Mouse (Mus musculus) ovary, postnatal 10 days (tissue): ENCODE measurements around the gene Gria2.

ENCODE experiments used
- DNase-seq: peaks from one replicate; pipeline ENCODE4 v3.0.0; 2022; ENCODE audit warnings: low spot score

Gria2 gene

GRCm38 (mm10) chr3:80802596-80803081 is at the start of gene Gria2:
Gria2 (minus strand) TSS chr3:80802835.
- peak; percentile 35 for DNase-seq

- DNase-seq = no peak
These were observed 48.3 kb upstream of the Gria2 start for GRCm38 (mm10) chr3:80850947-80851346.

- DNase-seq = no peak
These were observed 43.0 kb upstream of the Gria2 start for GRCm38 (mm10) chr3:80845634-80846033.

- DNase-seq = no peak
These were observed 37.2 kb upstream of the Gria2 start for GRCm38 (mm10) chr3:80839845-80840244.

- DNase-seq = no peak
These were observed 34.9 kb upstream of the Gria2 start for GRCm38 (mm10) chr3:80837583-80837982.

GRCm38 (mm10) chr3:80823975-80824374 is 21.3 kb upstream of the Gria2 start:
- no peak for DNase-seq

GRCm38 (mm10) chr3:80818619-80819018 is 16.0 kb upstream of the Gria2 start:
- DNase-seq = no peak

GRCm38 (mm10) chr3:80813734-80814133 is 11.1 kb upstream of the Gria2 start:
- no peak for DNase-seq

GRCm38 (mm10) chr3:80812237-80812636 is 9.6 kb upstream of the Gria2 start:
- no peak for DNase-seq

GRCm38 (mm10) chr3:80805327-80805726 is 2.7 kb upstream of the Gria2 start:
- no peak for DNase-seq

- DNase-seq = no peak
These were observed 1.2 kb upstream of the Gria2 start for GRCm38 (mm10) chr3:80803811-80804210.

GRCm38 (mm10) chr3:80803211-80803610 is 576 bp upstream of the Gria2 start:
- no peak for DNase-seq

- DNase-seq = no peak
These were observed 766 bp downstream of the Gria2 start for GRCm38 (mm10) chr3:80801827-80802310.

GRCm38 (mm10) chr3:80800995-80801826 is 1.4 kb downstream of the Gria2 start:
- DNase-seq = peak; percentile 1

- DNase-seq = no peak
These were observed 2.2 kb downstream of the Gria2 start for GRCm38 (mm10) chr3:80800299-80800994.

GRCm38 (mm10) chr3:80797935-80798334 is 4.7 kb downstream of the Gria2 start:
- DNase-seq = no peak

GRCm38 (mm10) chr3:80796764-80797163 is 5.9 kb downstream of the Gria2 start:
- DNase-seq = no peak

GRCm38 (mm10) chr3:80795284-80795683 is 7.4 kb downstream of the Gria2 start:
- no peak for DNase-seq

GRCm38 (mm10) chr3:80787116-80787744 is 15.4 kb downstream of the Gria2 start:
- DNase-seq = no peak

GRCm38 (mm10) chr3:80781144-80781530 is 21.5 kb downstream of the Gria2 start:
- DNase-seq = no peak

GRCm38 (mm10) chr3:80780383-80781143 is 22.1 kb downstream of the Gria2 start:
- DNase-seq = no peak

GRCm38 (mm10) chr3:80776628-80777027 is 26.0 kb downstream of the Gria2 start:
- no peak for DNase-seq
